Mouse (Mus musculus) frontal cortex, postnatal 25 days (tissue): ENCODE measurements around the gene Tbx3.
A peak's percentile ranks its signal among the peaks of the same experiment; 100 is the strongest.

Source experiments
- DNase-seq, 2 experiments: peaks; one replicate each; pipeline ENCODE4 v3.0.0; 2022; ENCODE audit warnings: low spot score in 2 of 2

Gene Tbx3

DNA sequence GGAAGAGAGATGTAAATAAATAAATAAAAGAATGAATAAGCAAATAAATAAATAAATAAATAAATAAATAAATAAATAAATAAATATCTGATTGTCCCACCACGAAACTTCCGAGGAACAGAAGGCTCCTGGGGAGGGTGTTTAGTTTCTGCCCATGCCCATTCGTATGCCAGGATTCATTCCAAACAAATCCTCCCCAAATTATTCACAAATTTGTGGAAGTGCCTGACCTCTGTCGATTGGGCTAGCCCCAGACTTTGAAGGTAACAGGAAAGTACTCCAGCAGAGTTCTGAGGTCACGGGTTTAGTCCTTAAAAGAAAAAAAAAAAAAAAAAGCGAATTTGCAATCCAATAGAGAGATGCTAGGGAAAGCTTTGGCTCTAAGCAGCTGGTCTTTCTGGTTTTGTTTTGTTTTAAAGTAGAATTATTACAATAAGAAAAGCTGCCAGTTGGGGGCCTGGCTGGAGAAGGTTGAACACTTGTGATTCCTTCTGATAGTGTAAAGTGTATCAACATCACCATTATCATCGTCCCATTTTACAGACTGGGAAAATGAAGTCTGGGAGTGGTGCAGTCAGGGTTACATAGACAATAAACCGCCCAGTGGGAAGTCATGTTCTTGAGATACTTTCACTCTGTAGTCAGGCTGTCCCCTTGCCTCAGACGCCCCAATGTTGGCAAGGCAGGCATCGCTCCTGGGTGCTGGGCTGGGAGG, 9.3 kb downstream of the Tbx3 start:
- DNase-seq = no peak

DNA sequence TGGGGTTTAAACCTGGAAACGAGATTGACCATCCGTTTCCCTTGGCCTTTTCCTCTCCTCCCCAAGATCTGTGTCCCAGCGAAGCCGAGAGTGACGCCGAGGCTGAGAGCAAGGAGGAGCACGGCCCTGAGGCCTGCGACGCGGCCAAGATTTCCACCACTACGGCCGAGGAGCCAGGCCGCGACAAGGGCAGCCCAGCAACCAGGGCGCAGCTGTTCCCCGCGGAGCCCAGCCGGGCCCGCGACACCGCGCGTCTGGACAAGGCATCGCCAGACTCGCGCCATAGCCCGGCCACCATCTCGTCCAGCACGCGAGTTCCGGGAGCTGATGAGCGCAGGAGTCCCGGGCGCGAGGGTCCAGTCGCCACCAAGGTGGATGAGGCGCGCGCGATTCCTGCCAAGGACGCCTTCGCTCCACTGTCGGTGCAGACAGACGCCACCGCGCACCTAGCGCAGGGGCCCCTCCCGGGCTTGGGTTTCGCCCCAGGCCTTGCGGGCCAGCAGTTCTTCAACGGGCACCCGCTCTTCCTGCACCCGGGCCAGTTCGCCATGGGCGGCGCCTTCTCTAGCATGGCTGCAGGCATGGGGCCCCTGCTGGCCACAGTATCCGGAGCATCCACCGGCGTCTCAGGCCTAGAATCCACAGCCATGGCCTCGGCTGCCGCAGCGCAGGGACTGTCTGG, 10.0 kb downstream of the Tbx3 start:
- no peak for DNase-seq

DNA sequence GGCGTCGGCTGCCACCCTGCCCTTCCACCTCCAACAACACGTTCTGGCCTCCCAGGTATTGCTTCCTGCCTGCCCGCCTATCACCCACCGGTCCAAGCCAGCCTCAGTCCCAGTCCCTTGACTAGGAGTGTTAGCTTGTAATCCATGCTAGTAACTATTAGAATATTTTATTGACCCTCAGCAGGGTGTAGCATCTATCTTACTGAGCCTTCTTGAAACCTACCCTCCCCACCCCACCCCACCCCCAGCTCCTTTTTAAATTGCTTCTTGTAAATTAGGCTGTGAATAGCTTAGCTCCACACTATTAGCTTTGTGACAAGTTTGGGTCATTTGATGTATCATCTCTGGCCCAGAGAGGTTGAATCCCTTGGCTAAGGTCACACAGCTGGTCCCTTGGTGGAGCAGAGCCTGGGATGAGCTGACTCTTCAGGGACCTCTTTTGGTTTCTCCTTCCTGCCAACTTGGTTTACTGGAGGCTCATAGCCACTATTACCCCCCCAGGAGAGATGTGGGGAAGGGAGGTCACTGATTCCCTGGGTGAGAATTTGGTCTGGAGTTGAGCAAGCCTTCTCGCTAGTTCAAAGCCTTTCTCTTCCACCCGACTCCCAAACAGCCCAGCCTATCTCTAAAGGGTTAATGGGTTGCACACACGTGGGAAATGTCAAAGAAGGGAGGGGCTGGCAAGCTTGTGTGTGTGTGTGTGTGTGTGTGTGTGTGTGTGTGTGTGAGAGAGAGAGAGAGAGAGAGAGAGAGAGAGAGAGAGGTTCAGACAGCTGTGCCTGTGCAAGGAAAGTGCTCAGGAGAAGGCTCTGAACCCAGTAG, 10.8 kb downstream of the Tbx3 start:
- DNase-seq = no peak

DNA sequence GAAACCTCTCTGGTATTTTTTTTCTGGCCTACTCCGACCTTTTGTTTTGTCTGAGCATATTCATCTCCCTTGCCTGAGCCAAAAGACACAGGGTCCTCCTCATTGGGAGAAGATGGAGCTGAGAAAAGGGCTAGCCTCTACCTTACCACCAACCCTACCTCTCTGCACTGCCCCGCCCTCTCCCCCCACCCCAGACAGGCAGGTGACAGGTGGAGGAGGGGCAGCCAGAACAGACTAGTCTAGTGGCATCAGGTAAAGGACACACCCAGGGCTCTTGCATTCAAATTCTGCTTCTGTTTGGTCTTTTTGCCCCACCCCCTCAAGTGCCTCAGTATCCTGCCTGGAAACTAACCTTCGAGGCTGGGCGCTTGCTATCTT, 11.4 kb downstream of the Tbx3 start:
- no peak for DNase-seq

- DNase-seq = no peak
Measured at GRCm38 (mm10) chr5:119682646-119683515, 12.4 kb downstream of the Tbx3 start.

GRCm38 (mm10) chr5:119683861-119684260, 13.4 kb downstream of the Tbx3 start:
- DNase-seq = no peak

- DNase-seq = no peak
Measured at GRCm38 (mm10) chr5:119684701-119685391, 14.4 kb downstream of the Tbx3 start.

- no peak for DNase-seq
Measured at GRCm38 (mm10) chr5:119685446-119686198, 15.2 kb downstream of the Tbx3 start.

DNA sequence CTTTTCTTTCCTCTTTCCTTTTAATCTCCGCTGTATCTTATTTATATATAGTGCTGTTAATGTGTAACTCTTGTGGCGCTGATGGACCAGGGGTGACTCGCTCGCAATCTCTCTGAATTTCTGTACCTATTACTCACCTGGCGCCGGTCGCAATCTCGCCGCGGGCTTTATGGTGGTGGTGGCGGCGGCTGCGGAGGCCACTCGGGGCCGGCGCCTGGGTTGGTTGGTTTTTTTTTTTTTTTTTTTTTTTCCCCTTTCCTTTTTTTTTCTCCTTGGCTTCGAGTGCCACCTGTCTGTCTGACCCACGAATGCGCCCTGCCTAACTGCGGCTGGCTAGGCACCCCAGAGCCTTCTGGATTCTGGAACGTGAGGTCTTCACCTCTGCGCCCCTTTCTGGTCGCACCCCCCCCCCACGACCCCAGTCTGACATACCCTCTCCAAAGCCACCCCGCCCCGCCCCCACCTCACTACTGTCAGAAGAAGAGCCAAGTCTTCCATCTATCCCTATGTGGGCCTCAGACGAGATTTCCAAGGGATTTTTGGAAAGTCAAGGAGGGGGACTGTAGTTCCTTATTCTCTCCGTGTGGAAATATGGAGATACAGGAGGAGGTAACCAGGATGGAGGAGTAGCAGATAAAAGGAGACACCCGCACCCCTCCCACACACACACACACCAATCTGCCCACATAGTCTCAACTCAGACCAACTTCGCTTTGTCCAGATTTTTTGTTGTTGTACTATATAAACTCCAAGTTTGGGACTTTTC, 15.9 kb downstream of the Tbx3 start:
- DNase-seq = no peak

- DNase-seq = no peak
Measured at GRCm38 (mm10) chr5:119687005-119687855, 16.8 kb downstream of the Tbx3 start.

DNA sequence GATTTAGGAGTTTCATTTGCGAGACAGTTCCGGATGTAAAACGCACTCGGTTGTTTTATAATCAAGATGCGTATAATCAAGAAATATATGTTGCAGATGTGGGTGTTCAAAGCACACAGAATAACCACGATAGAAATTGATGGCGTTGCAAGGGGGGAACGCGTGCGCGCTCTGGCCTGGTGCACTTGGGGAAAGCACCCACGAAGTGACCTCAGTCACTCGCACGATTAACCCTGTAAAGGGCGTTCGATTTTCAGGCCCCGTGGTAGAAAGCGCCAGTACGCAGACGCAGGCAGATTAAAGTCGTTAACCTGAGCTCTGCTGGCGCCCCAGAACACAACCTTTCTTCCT, 17.4 kb downstream of the Tbx3 start:
- DNase-seq = no peak

DNA sequence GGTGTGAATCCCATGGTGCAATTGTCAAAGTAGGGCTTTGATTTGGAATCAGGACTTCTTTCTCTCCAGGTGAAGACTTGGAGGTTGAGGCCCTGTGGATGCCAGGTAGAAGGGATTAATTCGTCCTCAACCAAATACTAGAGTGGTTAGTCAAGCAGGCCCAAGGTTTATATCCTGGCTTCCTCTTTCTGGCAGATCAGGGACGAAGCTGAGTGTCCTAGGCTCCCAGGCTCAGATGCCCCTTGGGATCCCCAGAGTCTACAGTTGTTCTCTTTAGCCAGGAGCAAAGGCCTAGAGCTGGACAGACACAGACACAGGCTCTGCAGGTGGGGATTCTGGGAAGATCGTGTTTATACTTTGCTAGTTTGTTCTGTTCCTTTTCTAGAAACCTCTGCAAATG, 17.8 kb downstream of the Tbx3 start:
- DNase-seq = no peak

- no peak for DNase-seq
Measured at GRCm38 (mm10) chr5:119688914-119689420, 18.5 kb downstream of the Tbx3 start.

DNA sequence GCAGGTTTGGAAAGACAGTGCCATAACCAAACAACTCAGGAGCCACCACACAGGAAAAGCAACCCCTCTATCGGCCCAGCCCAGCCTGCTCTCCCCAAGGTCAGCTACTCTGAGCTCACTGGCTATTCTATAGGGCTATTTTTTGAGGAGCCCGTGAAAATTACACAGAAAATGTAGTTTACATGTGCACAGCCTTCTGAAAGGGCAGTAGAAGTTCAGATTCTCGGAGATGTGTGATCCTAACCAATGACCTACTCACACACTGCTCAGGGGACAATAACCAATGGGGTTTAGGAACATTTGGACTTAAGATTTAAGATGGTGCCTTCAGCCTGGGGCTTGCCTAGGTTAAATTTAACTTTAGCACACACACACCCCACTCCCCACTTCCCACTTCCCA, 19.0 kb downstream of the Tbx3 start:
- DNase-seq = no peak

DNA sequence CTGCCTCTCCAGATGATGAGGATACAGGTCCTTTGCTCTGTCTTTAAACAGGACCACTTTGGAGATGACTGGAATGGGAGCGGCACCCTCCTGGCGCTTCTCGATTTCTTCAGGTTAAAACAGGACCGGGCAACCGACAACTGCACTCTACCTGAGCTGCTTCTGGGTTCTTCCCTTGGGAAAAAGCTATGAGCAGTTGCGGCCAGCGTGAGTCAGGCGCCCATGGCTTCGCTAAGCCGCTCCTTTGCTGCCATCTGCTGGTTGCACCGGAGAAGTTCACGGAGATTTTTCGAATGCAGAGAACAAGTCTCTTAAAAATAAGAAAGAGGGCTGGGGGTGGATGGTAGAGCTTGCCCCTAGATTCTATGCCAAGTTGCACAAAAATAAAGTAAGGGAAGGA, 20.6 kb downstream of the Tbx3 start:
- peak; percentile 55 to 71 for DNase-seq

GRCm38 (mm10) chr5:119692425-119692824, 22.0 kb downstream of the Tbx3 start:
- DNase-seq = no peak

DNA sequence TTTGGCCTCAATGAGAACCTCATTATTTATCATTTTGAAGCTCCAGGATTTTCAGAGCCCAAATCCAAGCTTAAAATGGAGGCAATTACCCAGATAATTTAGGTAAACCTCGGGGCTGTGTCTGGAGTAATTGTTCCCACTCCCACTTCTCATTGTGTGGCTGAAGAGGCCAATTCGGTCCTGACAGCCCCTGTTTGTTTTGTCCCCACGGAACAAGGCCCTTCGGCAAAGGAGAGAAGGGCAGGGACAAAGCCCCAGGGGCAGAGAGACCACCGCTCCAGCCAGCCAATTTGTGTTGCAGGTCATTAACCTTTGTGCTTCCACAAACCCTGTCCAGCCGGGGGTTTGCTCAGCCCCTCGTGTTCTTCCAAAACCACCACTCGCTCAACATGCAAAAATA, 24.4 kb downstream of the Tbx3 start:
- no peak for DNase-seq

DNA sequence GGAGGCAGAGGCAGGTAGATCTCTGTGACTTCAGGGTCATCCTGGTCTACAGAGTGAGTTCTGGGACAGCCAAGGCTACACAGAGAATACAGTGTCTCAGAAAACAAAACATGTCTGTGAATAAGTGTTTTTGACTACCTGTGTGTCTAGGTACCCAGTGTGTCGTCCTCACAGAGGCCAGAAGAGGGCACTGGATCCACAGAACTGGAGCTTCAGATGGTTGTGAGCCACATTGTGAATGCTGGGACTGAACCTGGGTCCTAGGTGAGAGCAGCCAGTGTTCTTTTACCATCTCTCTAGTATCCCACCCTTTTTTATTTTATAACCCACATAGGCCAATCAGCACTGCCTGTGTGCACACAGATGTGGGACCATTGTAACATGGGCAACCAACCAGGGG, 32.6 kb downstream of the Tbx3 start:
- DNase-seq = no peak

DNA sequence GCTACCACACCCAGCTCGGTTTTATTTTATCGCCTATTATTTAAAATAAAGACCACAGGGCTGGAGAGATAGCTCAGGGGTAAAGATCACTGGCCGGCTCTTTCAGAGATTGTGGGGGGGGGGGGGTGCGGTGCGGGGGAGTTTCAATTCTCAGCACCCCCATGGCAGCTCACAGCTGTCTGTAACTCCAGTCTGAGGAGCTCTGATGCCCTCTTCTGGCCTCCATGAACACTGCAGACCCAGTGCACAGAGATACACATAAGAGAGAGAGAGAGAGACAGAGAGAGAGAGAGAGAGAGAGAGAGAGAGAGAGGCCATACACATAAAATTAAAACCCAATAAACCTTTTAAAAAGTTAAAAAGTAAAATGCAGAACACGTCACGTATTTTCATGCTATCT, 34.4 kb downstream of the Tbx3 start:
- DNase-seq = no peak
